Mouse (Mus musculus): Measurements from ENCODE around the gene Nbea.
"Not testable (repeated sequence)": the region's sequence is repeated elsewhere in the genome, so short reads cannot be mapped to it uniquely, and the experiment has no call there.

The Nbea gene

DNA sequence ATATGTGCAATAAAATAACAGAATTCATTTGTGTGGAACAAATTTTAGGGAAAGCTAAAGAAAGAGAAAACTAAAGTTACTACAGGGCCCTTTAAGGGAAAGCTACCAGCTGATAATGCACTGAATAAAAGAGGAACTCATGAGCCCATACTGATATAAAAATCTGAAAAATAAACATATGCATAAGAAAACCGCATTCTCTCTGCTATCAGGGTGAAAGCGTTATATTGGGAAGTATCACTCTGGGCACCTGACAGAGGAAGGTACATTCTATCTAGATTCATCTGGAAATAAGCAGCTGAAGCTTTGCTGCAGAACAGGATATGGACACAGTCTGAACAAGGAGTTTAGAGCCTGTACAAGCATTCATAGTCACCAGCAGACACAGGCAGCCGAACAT lies 148.9 kb downstream of the Nbea start:
- DNase-seq (ENCODE audit: low spot score), result no peak

DNA sequence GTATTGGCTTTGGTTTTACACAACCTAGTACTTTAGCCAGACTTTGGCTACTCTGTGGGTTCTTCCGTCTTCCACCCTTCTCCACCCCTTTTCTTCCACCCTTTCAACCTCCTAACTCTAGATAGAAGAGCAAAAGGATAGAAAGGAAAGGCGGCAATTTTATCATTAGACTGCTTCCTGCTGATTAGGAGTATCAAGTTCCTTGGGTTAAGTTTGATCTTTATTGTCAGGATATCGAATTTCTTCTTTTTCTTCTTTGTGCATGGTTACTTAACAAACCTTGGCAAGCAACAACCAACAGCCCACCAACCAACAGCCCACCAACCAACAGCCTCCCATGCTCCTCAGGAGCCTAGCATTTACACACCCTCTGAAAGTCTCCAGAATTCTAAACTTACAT lies 165.0 kb downstream of the Nbea start:
- DNase-seq (ENCODE audit: low spot score), result no peak

DNA sequence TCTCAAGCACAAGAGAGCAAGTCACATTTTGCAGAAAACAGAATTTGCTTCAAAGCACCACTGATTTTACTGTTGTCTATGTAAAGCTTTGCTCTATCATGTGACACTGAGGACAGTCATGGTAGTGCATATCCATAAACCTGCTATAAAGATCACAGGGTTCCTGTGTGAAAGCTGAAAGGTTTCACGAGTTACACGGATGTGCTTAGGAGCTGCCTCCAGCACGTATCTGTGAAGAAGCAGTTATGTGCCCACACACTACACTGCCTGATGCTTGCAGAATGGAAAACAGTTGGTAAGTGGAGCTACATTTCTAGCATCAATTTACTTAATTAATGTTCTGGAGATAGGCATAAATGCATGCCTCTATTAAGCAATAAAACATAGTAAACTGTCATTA lies 172.4 kb downstream of the Nbea start:
- DNase-seq (ENCODE audit: low spot score), result no peak

DNA sequence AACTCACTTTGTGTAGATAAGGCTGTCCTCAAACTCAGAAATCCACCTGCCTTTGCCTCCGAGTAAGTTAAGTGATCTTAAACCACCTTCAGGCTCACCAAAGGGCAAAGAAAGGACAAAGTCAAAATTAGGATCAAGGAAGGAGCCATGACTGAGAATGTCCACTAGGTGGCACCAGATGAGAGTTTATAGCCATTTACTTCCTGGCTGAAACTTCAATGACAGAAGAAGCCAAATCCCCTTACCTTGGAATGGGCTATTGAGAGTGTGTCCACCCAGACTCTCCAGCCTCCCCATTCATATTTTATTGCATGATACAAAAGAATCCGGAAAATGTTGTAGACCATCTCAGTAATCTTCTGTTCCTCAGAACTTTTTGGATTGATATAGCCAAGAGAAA lies 175.5 kb downstream of the Nbea start:
- DNase-seq (ENCODE audit: low spot score), result peak; percentile 50

DNA sequence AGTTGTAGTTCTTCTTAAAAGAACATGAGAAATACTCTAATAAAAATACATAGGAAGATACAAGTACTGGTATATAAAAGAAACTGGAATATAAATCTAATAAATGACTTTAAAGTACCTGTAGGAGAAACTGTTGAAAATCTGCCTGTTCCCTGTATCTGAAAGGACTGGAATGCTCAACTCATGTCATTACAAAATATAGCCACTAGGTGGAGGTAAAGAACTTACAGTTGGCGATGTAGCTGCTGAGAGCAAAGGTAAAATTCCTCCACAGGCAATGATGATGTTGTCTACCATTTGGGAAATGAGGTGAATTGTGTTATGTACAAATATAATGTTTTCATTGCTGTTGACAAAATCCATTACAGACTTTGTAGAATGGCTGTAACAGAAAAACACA lies 183.2 kb downstream of the Nbea start:
- DNase-seq (ENCODE audit: low spot score), result no peak

DNA sequence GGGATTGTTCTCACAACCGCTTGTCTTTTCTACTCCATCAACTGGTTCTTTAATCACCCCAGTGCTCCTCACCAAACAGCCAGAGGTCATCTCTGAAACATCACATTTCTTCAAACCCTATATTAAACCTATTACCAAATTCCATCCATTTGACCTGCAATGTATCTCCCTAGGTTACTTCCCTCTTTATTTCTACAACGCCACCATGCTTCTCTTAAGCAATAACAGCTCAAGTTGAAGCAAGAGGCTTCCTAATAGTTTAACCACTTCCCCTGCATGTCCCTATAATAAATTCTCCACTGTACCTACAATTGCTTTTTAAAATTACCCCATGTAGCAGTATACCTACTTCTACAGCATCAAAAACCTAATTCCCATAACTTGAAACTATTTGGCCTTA lies 205.1 kb downstream of the Nbea start:
- DNase-seq (ENCODE audit: low spot score), result no peak

DNA sequence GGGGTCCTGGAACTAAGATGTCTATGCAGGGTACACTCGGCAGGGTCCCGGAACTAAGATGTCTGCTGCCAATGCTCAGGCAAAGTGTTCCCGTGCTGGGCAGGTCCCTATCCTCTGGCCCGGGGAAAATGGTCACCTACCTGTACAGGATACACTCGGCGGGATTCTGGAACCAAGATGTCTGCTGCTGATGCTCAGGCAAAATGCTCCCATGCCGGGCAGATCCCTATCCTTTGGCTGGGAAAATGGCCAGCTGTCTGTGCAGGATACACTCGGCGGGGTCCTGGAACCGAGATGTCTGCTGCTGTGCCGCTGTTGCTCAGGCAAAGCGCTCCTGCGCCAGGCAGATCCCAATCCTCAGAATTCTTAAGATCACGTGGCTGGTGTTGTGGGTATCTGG lies 206.5 kb downstream of the Nbea start:
- not testable (repeated sequence) for DNase-seq (ENCODE audit: low spot score)

DNA sequence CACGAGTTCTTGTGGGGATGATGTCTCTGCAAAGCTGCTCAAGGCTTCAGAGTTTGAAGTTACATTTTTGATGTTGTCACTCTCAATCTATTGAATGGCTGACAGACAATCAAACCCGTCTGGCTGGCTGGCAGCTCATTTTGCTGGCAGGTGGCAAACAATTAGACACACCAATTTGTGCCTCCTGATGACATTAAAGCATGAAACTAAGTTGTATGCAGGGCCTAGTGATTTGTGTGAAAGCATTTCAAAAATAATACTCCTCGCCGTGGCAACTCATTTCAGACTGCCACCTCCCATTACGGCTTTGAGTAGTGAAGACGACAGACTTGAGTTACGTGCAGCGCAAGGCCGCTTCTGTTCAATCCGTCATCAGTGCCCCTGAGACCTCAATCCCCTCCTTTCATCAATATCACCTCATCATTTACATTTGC lies 217.8 kb downstream of the Nbea start:
- DNase-seq (ENCODE audit: low spot score), result no peak

DNA sequence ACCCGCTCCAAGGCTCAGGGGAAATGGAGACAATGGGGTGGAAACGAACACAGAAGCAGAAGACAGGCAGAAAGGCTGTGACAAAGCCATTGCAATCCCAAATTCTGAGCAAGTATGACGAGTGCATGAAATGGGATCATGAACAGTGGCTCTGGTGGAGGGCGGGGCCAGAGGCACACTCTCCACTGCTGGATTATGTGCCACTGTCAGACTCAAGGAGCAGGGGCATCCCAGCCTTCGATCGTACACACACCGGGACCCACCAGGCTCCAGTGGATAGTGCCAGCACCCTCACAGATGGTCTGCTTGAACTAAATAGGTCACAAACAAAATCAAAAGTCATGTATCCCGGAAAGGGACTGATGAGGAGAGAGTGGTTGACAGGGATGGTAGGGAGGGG lies 220.5 kb downstream of the Nbea start:
- DNase-seq (ENCODE audit: low spot score), result no peak

DNA sequence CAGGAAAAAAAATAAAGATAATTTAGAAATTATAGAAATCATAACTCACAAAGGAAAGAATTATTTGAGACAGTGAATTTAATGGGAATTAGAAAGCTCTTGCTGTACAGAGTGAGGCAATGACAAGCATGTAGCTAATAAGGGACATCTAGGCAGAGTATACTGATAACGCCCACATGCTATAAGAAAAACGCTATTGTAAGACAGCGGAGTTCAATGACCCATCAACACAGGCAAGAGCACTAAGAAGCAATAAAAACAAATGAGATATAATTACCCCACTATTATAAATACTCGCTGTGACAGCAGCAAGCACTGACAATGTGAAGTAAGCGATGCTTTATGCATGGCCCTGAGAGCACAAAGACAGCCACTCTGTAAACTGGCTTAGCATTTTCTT lies 233.5 kb downstream of the Nbea start:
- no peak for DNase-seq (ENCODE audit: low spot score)

DNA sequence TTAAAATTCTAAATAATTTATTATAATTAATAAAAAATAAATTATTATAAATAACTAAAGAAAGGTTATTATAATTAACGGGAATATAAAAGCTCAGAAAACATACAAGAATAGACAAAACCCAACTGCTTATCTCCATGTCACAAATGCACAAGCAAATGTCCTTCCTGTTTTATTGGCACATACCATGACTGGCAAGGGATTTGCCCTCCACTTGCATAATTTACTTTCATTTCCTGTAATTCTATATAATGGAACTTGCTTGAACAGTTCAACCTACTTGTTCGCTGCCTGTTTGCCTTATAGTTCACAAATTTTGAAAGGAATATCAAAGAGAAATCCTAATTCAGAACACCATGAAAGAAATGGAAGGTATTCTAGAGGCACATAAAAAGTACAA lies 234.4 kb downstream of the Nbea start:
- DNase-seq (ENCODE audit: low spot score), result no peak

DNA sequence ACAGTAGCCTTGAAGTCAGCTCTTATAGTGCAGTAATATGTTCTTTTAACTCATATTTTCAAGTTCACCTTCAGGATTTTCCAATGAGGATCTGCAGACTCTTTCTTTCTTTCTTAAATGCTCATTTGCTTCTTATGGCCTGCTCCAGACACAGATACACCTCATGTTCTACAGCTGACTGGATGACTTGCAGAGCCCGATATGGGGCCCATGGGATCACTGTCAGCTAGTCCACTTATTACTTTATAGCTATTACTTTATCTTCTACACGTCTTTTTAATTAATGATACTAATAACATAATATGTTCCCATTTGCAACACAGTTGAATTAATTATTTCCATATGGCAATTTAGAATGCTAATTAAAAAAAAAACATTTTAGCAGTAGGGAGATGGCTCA lies 256.2 kb downstream of the Nbea start:
- no peak for DNase-seq (ENCODE audit: low spot score)

DNA sequence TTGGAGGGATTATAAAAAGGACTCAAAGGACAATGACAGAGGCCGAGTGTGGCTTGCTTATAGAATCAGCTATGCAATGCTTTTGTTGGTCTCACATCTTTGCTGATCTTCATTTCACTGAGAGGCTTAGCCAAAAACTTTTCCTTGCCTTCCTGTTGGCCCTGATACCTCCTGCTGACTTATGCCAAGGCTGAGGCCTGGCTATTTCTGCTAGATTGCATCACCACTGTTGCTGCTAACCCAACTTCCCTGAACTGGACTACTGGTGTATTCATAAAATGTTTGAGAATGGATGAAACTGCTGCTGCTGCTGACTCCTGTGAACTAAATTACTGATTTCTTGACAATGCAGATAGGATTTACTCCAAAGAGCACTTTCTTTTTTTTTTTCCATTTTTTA lies 274.2 kb downstream of the Nbea start:
- DNase-seq (ENCODE audit: low spot score), result no peak

DNA sequence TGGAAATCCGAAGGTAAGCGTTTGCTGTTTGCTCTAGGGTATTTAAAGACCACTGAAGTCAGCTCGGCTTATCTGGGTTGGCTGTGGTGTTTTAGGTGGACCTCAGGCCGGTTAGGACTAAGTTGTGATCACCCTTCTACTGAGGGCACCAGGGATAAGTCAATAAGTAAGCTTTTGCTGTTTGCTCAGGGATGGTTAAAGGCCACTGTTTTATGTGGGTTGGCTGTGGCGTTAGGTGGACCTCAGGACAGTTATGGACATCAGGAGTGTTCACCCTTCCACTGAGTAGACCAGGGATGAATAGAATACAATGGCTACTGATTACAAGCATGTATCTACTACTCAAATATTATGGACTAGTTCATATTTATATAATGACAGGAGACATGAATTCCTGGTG lies 292.9 kb downstream of the Nbea start:
- no peak for DNase-seq (ENCODE audit: low spot score)

DNA sequence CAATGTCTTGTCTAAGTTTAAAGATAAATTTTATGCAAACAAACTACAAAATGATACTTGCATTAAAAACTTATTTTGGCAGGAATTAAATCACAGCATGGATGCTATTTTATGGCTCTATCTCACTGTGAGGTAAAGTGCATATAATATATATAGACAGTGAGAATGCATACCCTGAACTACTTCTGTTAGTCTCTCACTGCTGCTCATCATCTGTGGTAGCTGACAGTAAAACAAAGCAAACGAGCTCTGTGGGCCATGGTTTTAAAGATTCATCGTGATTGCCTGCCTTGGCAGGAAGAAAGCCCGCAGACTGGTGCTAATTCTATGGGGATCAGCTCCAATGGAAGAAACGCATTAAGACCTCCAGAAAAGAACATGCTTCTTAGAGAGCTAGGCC lies 294.3 kb downstream of the Nbea start:
- no peak for DNase-seq (ENCODE audit: low spot score)

DNA sequence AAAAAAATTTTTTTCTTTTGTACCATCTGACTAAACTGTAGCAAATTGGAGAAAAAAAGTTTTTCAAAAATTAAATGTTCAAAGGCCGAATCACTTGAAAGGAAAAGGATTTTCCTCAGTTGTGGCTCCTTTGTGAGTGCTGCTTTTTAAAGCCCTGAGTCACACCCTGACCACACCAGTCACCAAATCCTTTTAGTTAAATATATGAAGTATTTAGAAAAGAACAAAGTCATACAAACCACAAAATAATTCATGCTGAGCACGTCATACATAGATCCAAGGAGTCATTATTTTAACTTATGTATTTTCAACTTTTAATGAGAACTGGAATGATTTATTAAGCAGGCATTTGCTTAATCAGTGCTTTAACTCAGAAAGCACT lies 295.7 kb downstream of the Nbea start:
- no peak for DNase-seq (ENCODE audit: low spot score)

DNA sequence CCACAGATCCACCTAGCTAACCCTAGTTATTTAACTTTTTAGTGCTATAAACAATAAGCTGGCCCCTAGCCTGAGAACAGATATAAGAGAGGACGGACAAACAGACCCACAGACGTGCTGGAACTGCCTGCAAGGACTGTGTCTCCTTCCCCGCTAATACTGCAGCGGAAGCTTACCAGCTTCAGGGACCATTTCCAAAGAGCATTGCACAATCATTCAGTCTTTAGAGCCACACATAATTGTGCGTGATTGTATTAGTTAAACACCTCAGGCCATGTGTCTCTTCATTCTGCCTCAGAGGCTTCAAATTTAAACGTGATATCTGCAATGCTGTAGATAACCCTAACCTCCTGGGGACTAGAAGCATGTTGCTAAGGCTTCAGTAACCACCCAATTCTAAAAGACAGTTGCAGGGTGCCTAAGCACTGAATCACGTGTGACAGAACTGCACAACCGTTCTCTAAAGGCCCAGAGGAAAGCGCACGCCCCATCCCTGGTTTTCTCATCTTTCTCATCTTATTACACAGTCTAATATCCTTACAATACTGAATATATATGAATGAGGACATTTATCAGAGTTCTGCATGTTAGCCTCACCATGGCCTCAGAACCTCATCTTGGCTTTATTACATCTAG lies 296.2 kb downstream of the Nbea start:
- no peak for DNase-seq (ENCODE audit: low spot score)

DNA sequence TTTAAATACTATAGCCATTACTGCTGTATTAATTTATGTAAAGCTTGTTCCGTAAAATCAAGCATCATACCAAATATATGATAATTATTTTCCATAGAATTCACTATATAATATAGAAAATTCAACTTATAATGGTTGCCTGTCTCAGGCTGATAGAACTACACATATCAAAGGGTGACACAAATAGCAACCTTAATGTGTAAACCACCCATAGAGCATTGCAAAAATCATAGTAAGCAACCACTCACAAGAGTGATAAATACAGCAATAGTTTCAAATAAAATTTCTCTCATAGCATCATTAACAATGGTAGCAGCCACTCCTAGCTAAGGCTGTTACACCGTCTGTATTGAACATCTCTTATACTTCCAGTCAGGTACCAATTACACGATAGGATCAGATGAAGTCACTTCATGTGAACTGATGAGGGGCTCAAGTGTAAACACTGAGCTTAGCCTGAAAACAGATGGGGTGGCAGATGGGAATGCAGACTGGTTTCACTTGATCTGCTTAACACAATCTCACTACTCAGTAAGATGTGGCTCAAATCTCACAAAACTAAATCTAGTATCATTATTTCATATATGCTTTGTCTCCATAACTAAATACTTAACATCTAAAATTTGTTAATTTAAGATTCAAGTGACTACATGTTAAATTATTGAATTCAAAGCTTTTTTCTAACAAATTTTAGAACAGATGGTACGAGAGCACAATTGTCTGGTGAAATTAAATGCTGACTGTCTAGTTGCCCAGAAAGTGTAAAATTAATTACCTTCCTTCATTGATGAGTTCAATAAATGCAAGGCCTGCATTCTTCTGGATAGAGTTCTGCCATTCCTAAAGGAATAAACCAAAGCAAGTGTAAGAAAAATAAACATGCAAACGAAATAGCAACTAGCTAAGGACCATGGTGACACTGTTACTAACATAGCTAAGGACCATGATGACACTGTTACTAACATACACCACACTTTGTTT lies 310.3 kb downstream of the Nbea start:
- peak; percentile 53 for DNase-seq (ENCODE audit: low spot score)

DNA sequence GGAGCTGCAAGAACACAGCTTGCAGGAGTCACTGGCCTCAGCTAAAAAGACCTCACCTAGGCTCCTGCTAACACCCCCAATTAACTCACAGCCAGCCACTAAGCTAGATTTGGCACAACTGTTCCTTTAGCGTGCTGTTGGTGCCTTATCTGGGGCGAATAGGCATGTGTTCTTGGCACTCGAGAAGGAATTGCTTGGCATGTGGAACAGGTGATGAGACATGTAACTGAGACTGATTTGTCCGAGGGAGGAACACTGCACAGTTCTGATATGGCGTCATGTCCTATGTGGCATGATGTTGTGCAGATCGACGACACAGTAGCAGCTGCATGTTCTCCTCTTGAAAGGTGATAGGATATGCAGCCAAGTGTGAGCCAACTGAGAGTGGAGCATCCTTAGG lies 331.0 kb downstream of the Nbea start:
- DNase-seq (ENCODE audit: low spot score), result no peak

DNA sequence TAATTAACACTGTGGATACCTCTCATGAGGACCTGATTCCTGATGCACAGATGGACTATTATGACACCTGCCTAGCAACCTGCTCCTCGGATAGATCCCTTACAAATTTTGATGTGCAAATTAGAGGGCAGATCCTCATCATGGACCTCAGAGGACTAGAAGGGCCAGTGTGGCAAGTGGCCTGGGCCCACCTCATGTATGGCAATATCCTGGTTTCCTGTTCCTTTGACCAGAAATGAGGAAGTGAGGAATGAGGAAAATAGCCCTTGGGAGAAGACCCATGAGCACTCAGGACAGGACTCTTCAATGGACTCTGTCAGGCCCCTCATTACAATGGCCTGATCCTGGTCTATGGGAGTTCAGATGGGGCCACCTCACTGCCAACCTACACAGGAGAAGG lies 336.4 kb downstream of the Nbea start:
- no peak for DNase-seq (ENCODE audit: low spot score)

DNA sequence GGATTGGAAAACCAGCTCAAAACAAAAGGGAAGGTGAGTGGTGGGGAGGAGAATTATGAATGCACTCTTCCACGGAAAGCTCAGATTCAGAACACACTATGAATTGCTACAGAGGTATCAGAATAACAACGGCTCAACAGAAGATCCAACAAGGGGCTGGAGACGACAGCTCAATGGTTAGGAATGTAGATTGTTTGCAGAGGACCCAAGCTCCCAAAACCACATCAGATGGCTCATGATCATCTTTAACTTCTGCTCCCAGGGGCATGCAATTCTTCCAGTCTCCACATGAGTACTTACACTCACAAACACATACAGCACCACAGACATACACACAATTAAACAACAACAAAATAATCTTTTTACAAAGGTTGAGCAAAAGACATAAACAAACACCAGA lies 346.3 kb downstream of the Nbea start:
- no peak for DNase-seq (ENCODE audit: low spot score)

DNA sequence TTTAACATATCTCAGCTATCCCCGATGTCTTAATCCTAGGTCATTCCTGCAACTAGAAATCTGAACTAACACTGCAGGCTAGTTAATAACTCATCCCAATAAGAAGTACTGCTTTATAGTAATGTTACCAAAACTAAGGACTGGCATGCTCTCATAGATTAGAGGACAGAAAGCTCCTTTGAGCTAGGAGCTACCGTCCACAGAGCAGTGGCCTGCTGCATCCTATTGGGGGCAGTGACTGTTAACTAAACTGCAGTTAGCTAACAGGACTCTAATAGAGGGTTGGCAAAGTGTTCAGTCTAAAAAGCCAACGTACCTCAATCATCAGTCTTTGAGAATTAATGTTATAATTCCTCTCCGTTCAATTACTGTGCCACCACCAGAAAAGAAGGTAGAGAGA lies 348.3 kb downstream of the Nbea start:
- DNase-seq (ENCODE audit: low spot score), result no peak

DNA sequence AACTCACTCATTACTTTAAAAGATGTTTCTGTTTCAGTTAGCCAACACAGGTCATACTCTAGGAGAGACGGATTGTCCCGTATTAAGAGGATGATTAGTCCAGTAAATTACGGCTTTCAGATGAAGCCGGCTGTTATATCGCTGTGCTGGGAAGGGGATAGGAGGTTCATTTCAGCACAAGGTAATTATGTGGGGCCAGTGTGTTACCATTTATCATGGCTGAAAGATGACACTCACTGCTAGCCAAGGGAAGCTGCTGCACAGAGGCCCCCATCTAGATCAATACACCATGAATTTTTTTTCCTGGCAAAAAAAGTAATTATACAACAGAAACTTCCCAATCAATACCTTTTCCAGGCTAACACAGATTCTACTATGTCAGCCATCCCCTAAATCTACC lies 353.3 kb downstream of the Nbea start:
- no peak for DNase-seq (ENCODE audit: low spot score)

Measured in layer of hippocampus, adult 11-12 months (tissue).